Mouse (Mus musculus) adrenal gland, adult 8-10 months (tissue): ENCODE results near the gene Lifr. TPM values are rescaled to one million over a fixed set of nuclear protein-coding genes. Genes with fewer than 3 reads are reported as not detected.
A peak's percentile ranks its signal among the peaks of the same experiment; 100 is the strongest.

ENCODE experiments used
- DNase-seq: peaks from one replicate; pipeline ENCODE4 v3.0.0; 2022
- total RNA-seq, 4 experiments: library from RNA; stranded (reverse); gene quantifications; 2 replicates each; pipeline ENCODE4 v1.2.4; 2022

Lifr gene
- 10 to 100 TPM; 44.0 to 95.8 (median 70.5) TPM for total RNA-seq

GRCm38 (mm10) chr15:7090211-7090765, at the start of gene Lifr:
TSS of gene Lifr (plus strand) at chr15:7090614.
- DNase-seq, result no peak

- DNase-seq, result no peak
Measured at GRCm38 (mm10) chr15:7044081-7044749, 46.2 kb upstream of the Lifr start.

DNA sequence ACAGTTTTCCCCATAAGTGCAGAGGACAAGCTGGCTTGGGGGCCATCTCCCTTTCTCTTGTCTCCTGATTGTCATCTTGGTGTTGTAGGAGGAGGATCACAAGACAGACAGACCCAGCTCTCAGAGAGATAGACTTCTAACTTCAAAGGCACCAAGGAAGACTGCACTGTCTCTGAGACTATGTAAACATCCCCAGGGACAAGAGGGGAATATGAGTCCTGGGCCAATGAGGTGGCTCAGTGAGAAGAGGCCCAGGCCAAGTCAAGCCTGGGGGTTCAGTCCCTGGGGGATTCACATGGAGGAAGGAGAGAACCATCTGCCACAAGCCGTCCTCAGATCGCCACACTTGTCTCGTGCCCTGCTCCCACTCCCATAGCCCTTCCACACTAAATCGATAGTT, 45.4 kb upstream of the Lifr start:
- DNase-seq, result no peak

DNA sequence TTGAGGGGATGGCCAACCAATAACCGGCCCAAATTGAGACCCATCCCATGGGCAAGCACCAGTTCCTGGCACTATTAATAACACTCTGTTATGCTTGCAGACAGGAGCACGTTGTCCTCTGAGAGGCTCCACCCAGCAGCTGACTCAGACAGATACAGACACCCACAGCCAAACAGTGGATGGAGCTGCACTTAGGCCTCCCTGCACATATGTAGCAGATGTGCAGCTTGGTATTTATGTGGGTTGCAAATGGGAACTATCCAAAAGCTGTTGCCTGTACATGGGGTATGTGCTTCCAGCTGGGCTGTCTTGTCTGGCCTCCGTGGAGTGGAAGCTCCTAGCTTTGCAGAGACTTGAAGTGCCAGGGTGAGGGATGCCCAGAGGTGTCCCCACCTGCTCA, 42.5 kb upstream of the Lifr start:
- DNase-seq, result no peak

DNA sequence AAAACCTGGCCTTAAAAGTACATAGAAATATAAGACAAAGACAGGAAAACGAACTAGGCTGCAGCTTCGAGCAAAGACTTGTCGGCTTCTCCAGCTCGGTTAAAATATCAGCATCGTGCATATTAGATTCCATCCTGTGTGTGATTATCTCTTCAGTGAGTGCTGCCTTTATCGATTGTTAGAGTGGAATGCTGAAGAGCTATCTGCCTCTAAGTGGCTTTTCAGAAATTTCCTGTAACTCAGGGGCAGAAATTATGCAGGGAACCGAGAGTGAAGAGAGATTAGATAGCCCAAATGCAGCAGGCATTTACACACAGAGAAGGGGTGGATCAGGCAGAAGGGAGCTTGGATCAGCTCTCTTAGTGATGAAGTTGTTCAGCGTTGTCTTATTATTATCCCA, 41.5 kb upstream of the Lifr start:
- no peak for DNase-seq

DNA sequence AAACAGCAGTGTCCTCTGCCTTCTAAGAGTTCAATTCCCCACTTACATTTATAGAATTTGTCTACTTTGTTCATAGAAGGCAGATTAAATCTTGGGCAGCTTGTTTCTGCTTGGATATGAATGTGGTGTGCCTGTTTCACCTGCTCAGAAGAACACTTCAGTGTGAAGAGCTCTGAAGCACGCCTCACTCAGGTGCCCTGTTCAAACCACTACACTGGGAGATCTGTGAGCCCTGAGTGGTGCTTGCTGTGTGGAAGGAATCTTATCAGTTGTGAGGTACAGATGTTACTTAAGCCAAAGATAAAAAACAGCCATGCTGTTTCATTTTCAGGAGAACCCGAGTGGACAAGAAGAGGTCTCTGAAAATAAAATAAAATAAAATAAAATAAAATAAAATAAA, 38.7 kb upstream of the Lifr start:
- DNase-seq, result no peak

GRCm38 (mm10) chr15:7052117-7052516, 38.3 kb upstream of the Lifr start:
- DNase-seq, result no peak

DNA sequence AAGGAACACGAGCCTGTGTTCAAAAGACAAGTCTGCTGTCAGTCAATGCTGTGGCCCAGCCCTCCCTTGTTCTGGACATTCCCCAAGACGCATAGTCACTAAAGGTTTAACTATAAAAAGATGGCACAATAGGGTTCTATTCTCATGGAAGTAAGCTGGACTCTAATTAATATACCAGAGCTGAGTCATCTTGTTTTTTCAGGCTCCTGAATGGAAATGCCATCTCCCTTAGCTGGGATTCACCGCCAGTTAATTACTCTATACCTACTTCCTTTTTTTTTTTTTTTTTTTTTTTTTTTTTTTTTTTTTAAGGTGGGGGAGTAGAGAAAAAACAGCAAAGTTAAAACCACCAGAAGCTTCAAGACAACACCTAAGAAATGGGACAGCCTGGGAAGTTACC, 33.6 kb upstream of the Lifr start:
- no peak for DNase-seq

DNA sequence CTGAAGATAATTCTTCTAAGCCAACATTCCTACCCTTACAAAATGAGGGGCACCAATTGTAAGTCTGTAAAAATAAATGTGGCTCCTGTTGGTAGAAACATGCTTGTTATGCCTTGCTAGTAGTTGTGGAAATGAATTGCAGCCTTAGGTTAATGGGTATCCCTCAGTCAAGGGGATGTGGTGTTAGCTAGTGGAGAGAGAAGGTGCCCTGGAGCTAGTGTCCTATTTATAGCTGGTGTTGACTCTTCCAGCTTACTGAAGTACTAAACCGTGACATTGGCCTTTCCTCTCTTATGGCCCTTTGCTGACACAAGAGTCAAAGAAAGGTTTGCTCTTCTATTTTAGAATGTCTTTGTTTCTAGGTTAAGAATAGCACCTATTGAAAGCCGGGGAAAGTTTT, 29.9 kb upstream of the Lifr start:
- no peak for DNase-seq

- DNase-seq, result no peak
Measured at GRCm38 (mm10) chr15:7061995-7062697, 28.3 kb upstream of the Lifr start.

GRCm38 (mm10) chr15:7062698-7063009, 27.8 kb upstream of the Lifr start:
- DNase-seq, result no peak

DNA sequence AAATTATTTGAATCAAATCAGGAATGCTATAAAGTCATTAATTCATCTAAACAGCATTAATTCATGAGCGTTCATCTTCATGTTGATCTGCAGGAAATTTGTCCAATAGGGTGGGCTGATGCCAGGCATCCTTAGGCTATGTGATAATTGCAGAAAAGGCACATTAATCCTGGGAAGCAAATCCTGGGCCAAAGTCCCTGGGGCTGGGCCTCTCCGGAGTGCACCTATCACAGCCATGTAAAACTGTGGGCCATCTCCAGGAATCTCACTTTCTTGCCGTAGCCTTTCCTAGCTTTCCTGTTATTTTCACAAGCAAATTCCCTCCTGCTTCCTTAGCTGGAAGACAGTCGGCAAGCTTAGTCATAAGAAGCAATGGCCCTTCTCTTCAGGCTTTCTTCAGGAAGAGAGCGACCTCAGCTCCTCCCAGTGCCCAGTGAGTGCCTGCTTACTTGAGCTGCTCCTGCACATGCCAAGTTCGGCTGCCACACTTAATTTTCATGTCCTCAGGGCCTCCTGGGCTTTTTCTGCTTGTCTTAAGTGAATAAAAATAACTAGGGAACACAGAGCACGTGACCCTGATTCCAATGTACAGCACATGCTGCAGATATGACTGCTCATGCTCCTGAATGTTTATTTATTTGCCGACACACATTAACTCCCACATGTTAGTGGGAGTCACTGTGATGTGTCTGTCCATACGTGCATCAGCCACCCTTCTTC, 26.7 kb upstream of the Lifr start:
- DNase-seq, result no peak

DNA sequence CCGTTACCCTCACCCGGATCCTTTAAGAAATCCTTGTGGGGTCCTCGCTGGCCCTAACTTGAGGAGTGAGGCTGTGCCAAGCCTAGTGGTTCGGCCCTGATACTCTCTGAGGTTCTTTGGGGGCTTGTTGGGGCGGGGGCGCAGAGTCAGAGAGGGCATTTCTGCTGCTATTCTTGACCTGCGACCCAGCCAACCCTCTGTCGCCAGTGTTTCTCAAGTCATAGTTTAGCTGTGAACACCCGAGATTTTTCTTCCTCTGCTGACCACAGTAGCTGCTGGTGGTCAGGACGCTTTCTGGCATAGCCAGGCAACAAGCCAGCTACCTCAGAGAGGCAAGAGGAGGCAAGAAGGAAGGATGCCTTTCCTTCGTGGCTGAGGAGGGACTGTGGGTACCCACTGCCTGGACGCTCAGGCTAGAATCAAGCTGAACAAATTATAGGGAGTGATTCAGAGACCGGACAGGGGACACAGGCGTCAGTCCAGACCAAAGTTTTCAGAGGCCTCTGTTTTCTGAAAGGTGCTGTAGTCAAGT, 25.4 kb upstream of the Lifr start:
- no peak for DNase-seq

GRCm38 (mm10) chr15:7065624-7066023, 24.8 kb upstream of the Lifr start:
- no peak for DNase-seq

DNA sequence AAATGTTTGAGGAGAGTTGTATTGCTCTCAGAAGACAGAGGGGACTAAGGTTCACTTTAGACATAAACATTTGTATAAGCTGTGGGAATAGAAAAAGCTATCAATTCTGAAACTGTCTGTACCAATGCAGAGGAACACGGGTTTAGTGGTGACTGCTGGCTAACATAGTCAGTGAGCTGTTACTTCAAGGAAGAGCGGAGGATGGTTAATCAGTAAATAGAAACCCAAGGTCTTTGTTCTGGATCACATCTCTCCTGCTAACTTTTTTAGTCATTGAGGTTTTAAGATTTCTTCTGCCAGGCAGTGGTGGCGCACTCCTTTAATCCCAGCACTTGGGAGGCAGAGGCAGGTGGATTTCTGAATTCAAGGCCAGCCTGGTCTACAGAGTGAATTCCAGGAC, 23.7 kb upstream of the Lifr start:
- no peak for DNase-seq

DNA sequence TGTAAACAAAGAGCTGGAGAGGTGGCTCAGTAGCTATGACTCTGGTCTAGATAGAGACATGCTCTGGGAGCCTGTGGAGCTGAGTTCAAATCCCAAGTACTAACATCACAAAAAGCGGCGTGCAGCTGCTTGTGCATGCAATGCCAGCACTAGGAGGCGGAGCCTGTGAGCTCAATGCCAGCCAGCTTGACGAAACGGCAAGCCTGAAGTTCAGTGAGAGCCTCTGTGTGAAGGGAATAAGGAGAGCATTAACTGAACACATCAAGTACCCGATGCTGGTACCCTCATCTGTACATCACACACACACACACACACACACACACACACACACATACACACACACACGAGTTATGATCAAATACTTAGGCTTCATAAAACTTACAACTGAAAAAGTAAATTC, 21.0 kb upstream of the Lifr start:
- no peak for DNase-seq

- DNase-seq, result no peak
Measured at GRCm38 (mm10) chr15:7070199-7070794, 20.1 kb upstream of the Lifr start.

DNA sequence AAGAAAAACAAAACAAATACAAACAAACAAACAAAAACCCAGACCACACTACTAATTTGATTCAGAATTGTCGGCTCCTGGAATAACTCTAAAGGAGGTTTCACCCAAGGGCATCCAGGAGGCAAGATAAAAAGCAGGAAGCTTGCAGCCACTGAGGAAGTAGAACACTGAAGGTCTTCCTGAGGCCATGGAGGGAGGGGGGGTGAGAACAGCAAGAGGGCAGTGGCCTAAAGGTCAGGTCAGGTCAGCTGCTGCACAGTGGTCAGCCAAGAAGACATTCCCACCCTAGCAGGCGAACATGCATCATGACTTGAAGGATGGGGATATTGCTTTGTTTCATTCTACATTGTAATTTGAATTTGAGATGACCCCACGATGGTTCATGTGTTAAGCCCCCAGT, 17.1 kb upstream of the Lifr start:
- peak; percentile 39 for DNase-seq

GRCm38 (mm10) chr15:7075185-7075584, 15.2 kb upstream of the Lifr start:
- no peak for DNase-seq

DNA sequence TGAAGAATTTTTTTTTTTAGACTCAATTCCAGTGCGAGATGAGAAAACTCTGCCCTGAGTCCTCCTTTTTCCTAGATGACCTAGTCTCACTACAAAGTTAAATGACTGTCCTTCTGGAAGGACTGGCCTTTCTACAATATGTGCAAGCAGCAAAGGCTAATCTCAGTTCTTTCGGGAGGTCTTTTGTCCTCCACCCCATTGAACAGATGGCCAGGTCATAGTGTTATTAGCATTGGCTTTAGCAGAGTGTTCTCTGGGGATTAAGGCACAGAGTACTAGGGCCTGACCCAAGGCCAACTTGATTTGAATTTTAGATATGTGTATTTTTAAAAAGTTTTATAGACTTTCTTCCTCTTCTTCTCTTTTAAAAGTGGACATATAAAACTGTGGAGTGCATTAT, 12.1 kb upstream of the Lifr start:
- DNase-seq, result no peak

- DNase-seq, result no peak
Measured at GRCm38 (mm10) chr15:7079631-7080337, 10.6 kb upstream of the Lifr start.

GRCm38 (mm10) chr15:7080916-7081626, 9.3 kb upstream of the Lifr start:
- DNase-seq, result no peak
